Mouse (Mus musculus) left cerebral cortex, adult 8-10 months (tissue): Measurements from ENCODE around the gene Mdfic. TPM values are rescaled to one million over a fixed set of nuclear protein-coding genes. Genes with fewer than 3 reads are reported as not detected.

Source experiments
- DNase-seq, 2 experiments: peaks; one replicate each; pipeline ENCODE4 v3.0.0; 2022; ENCODE audit warnings: low spot score in 2 of 2
- total RNA-seq, 4 experiments: library from RNA; stranded (reverse); gene quantifications; 2 replicates each; pipeline ENCODE4 v1.2.4; 2022

Gene Mdfic
- total RNA-seq, 4 experiments from 2014 or later = 3.6 to 6.1 (median 4.0) TPM

DNA sequence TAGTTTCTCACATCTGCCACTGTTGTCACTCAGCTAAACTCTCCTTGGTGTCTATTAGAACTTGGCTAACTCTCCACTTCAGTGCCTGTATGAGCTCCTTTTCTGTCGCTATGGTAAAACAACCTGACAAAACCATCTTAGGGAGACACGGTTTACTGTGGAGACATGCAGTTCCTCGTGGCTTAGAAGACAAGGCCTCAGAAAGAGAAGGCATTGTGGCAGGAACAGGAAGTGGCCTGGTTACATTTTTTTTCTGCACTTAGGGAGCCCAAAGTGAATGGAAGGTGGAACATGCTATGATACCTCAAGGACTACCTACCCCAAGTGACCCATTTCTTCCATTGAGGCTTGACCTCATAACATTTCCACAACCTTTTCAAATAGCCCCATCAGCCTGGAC is 18.7 kb downstream of the Mdfic start:
- no peak for DNase-seq

DNA sequence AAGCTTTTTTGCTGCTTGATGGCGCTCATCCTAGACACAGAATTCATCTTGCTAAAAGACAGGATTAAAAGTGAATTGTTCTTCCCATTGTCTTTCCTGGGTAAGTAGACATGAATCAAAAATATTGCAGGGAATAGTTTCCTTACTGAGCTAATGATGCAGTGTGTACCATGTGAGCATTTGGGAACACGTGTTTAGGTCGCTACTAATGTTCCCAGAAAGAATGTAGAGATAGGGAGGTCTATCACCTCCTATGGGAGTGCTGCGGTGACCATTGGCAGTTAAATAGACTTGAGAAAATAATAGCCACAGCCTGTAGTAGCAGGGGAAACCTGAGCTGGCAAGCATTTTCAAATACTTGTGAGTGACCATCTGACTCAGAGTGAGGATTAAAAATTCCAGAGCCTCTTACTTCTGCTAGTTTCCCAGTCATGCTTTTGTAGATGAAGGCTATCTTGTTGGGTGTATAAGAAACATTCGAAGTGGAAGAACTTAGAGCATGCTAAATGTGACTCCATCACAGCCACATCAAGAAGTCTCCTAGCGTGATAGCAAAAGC is 22.2 kb downstream of the Mdfic start:
- DNase-seq = no peak

DNA sequence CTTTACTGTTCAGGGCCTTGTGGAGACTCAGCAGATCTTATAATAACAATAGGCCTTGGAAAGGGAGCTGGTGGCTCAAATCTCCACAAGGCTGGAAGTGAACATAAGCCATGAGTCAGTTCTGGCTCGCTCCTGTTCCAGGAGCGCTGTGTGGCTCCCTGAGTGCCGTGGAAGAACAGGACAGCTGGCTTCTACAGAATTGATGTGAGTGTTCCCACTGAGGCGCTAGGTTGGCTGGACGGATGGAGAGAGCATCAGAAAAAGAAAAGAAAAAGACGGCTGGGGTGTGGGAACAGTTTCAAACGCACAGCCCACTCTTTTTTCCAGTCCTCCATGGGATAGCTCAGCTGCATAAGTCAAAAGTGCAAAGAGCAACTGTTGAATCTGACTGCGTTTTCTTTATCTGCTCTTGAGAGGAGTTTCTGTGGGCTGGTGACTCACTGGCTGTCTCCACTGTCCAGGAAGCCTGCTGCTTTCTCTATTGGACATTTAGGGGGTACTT is 22.9 kb downstream of the Mdfic start:
- no peak for DNase-seq

DNA sequence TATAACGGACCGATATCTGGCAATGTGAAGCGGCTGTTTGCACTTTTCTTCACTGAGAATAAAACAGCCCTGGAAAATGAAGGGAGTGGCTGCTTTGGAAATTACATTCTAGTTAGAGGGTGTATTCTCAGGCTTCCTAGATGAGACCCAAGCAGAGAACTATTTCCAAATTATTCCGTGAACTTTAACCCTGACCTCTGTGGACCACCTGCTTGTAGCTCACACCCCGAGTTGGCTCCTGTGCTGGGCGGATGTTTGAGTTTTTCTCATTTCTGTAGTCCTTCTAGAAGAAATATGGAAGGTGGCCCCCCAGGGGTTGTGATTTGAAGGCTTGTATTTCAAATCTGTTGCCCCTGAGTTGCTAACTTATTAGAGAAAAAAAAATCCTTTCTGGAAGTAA is 23.3 kb downstream of the Mdfic start:
- DNase-seq = no peak

DNA sequence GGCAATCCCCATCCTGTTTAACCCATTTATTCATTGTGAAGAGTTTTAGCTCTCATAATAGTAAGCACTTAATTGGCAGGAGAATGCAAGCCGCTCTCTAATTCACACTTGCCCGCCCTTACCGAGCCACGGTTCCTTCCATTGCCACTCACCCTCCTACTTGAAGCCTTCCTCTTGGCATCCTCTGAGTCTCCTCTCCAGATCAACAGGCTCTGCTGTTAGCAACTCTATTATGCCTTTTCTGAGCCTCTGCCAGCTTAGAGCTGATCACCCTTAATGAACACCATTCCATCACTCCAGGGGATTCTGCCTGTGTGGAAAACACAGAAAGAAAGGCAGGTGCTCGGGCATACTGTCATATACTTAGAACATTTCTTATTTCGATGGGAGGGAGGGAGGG is 24.9 kb downstream of the Mdfic start:
- DNase-seq = no peak

DNA sequence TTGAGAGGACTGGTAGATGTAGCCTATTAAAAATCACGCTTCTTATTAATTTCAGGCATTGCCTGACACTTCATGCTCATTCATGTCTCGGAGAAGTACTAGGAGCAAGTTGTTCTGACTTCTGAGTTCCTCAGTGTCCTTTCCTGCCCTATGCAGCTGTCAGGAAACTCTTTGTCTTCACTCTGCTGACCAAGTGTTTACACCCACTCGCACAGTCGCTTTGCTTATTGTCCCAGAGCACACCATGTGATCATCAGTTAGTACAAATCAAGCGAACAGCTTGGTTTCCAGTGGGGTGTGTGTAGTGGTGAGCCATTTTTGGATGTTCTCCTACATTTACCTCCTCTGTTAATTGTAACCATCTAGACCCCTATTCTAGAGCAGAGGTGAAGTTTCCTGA is 25.4 kb downstream of the Mdfic start:
- no peak for DNase-seq

DNA sequence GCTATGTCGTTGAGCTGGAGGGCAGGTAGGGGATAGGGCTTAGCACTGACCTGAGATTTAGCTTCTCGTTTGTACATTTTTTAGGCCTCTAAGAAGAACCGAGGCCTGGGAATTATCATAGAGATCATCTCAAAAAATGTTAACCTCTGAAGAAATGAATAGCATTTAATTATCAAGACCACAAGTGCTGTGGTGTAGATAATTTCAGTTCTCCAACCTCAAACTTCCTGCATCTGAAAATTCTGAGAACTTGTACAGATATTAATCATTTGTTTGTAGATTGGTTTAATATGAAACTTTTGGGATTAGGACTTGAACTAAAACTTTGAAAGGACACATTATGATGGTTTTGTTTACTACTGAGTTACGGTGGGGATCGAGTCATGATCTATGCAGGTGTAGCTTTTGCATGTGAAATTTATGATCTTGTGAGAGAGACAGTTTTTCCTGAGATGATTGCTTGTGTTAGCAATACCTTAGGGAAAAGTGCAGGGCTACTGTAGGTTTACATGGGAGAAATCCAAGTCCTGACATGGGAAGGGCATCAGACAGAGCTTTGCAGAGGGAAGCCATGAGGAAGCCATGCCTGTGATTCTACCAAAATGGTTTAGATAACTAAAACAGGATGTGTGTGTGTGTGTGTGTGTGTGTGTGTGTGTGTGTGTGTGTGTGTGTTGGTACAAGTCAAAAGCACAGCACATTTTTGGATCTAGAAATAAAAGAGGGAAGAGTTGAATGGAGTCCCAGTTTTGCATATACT is 27.1 kb downstream of the Mdfic start:
- no peak for DNase-seq

DNA sequence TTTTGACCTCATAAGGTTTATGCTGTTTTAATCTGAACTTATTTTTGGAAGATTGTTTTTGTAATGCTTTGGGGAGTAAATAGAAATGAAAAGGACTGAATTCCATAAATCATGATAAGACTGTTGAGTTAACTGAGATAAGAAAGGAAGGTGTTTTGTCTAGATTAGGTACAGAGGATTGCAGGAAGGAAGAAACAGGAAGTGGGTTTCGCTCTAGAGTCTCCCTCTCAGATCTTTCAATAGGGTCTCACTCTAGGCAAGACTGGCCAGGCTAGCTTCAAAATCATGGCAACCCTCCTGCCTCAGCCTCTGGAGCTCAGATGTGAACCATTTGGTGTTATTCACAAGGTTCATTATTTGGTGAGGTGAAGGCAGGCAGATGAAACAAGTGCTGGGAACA is 27.8 kb downstream of the Mdfic start:
- no peak for DNase-seq

DNA sequence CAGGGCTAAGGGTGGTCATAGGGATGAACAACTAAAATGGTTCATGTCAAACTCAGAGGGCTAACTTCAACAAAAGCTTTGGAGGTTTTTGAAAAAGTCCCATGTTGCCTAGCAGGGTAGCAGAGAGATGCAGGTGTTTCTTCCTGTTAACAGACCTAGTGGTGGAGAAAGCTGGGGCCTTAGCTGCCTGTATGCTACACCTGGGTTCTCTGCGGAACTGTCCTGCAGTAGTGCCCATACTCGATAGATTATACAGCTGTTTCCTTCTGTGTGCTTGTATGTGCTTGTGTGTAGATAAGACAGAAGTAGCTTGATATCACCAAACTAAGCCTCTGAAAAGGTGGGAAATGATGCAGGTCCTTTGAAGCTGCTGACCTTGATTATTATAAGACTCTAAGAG is 28.5 kb downstream of the Mdfic start:
- DNase-seq = no peak

DNA sequence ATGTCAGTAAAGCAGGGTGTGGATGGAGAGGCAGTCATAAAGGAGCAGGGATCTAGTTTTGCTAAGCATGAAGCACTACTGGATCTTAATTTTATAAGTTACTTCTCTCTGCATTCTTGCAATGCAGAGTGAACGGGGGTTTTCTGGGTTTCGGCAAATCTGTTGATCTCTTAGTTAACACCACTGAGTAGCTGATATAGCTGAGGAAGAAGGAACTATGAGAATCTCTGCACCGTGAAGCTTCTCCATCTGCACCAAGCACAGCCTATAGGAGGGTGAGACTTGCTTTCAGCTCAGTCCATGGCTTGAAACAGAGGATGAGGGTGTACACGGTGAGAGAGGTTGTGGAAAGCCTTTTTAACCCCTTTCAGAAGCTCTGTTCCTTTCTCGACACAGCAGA is 29.6 kb downstream of the Mdfic start:
- DNase-seq = no peak

DNA sequence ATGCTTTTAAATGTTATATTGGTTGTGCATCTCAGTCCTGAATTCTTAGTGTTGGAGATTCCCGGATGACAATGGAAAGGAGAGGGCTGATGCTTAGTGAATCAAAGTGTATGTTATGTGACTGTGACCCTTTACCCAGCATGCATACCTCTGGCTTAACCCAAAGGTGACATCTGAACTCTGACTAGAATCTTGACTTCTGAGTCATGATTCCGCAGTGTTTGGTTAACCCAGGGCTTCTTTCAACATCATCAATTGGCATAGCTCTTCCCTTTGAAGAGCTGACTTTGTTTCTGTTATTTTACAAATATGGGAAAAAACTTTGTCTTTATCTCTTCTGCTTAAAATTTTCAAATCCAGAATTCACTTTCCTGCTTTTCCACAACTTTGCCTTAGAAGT is 30.9 kb downstream of the Mdfic start:
- DNase-seq = no peak

DNA sequence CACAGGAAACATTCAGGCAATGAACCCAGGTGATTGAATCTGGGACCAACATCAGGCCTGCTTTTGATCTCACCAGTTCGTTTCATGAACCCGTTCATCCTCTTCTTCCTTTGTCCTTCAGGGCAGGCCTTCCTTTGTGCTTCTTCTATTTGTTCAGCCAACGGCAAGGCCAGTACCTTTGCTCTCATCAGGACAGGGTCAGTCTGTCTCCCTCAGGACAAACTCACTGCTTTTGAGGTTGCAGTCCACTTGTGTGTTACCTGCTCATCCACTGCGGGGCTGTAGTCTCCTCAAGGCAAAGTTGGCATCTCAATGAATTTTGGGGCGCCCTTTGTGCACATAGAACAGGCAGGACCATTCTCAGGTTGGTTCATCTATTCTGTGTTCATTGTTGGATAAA is 31.7 kb downstream of the Mdfic start:
- no peak for DNase-seq

DNA sequence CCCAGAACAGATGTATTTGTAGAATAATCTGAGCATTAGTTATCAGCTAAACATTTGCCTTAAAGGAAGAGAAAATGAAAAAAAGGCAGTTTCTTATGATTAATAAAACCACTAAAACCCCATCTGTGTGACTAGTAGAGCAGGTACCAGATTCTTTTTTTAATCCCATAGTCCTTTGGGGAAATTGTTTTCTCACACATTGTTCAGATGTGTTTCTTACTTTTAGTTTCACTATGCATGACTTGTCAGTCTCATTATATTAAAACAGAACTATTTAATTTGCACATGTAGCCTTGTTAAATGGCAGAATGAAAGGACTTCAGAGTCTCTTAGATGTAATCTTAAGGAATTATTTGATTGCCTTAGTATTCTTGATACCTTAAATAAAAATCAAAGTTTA is 32.7 kb downstream of the Mdfic start:
- DNase-seq = no peak

DNA sequence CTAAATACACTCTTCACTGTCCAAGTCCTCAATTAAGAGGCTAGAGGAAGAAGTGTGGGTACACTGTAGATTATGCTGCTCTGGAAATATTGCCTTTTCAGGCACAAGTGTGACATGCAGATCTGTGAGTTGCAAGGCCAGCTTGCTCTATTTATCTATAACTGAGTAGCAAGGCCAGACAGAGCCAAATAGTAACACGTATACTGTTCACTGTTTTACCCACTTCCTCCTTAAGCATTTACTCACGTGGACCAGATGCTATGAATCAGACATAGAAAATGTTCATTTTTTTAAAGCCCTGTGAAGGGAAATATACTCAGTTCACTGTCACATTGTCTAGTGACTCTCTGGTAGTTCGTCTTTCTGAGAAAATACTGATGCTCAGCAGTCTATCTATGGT is 37.9 kb downstream of the Mdfic start:
- DNase-seq = no peak

DNA sequence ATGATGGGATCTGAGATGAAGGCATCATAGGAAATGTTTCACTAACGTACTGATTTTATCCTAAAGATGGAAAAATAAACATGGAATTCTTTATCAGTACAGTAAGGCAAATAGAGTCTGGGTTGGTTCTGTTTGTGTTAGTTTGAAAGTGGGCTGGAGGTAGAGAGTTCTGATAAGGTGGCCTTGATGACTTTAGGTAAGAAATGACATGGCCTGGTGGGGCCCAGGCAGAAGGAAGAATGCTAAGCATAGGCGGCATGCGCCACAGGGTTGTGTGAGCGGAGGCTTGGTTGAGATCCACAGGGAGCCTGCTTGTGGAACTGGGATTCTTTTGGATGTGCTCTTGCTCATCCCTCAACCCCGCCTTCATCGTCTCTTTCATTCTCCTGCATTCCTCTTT is 40.3 kb downstream of the Mdfic start:
- DNase-seq = no peak

DNA sequence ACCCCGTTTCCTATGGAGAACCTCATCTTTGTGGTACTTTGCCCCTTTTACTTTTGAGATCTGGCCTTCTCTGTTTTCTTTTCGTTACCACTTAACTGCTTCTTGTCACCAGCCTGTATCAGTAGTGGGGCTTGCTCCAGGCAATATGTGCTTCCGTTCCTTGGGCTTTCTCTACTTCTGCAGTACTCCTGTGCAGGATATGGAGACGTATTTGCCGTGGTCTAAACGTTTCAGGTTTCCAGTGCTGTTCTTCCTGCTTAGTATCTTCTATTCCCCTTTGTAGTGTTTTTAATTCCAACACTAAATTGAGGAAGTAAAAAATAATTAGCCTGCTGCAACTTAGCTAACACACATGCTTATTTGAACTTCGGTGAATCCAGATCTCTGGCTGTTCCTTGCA is 43.6 kb downstream of the Mdfic start:
- no peak for DNase-seq

DNA sequence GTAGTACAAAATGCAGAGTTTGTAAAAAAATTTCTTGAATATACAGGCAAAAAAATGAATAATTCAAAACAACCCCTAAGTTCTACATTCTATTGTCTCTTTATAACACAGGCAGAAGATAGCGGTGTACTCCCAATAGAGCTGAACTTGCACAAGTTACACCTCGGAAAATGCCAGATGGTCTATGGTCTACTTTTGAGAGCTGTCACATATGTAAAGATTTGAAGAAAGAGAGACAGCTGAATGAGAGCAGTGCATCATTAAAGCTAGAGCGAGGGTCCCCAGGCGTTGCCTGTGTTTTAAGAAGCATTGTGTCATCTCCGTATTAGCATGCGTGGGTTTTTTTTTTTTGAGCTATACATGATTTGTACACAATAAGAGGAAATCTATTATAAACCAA is 47.0 kb downstream of the Mdfic start:
- no peak for DNase-seq

DNA sequence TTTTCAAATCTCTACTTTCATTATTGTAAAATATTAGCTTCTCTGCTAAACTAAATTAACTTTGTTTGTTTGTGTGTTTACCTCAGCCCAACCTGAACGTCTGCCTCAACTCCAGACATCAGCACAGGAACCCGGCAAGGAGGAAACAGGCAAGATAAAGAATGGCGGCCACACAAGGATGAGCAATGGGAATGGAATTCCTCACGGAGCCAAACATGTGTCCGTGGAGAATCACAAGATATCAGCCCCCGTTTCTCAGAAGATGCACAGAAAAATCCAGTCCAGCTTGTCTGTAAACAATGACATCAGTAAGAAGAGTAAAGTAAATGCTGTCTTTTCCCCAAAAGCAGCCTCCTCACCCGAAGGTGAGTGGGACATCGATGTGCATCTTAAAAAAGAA is 49.7 kb downstream of the Mdfic start:
- no peak for DNase-seq

DNA sequence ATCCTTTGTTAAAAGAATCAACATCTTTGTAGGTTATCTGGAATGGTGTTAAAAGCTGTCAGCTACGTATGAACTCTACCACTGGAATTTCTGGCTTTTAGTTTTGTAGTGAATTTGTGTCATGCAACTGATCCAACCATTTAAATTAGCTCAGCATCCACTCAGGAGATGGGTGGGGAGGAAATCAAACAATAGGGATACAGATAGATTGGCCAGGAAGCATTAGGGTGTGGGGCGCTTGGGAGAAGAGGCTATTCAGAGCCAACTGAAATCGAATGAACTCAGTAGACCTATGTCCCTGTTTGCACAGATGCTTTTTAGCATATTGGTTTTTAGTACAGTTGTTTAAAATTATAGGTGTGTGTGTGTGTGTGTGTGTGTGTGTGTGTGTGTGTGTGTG is 56.6 kb downstream of the Mdfic start:
- no peak for DNase-seq

DNA sequence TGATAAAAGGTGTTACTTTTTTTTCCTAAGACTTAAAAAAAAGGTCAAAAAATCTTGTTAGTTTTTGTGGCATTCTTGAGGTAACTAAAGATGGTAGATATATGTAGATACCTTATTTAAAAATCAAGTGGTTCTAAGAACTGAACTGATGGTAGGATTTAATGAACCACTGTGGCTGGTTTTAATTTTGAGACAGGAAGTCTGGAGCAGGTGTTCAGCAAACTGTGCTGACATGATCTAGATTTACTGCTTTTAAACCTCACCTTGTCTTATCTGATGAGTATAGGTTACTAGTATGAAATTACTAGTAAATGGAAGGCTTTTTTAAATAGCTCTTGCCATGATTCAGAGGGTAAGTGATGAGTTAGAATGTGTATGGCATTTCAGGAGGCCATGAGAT is 59.7 kb downstream of the Mdfic start:
- DNase-seq = no peak

DNA sequence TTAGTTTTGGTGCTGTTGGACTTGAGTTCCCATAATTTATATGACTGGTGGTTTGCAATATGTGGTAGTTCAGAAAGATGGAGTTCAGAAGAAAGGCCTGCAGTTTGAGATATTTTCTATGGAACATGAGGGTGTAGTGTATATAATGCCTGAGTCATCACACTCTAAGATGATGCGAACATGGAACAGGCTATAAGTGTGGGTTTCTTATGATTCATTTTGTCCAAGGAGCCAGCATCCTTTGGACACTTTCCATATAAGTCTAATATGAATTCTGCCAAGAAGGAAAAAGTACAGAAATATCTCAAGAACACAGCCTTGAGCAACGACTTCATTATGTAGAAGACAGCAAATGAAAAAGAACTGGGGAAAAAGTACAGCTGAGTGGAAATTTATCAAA is 60.2 kb downstream of the Mdfic start:
- no peak for DNase-seq

DNA sequence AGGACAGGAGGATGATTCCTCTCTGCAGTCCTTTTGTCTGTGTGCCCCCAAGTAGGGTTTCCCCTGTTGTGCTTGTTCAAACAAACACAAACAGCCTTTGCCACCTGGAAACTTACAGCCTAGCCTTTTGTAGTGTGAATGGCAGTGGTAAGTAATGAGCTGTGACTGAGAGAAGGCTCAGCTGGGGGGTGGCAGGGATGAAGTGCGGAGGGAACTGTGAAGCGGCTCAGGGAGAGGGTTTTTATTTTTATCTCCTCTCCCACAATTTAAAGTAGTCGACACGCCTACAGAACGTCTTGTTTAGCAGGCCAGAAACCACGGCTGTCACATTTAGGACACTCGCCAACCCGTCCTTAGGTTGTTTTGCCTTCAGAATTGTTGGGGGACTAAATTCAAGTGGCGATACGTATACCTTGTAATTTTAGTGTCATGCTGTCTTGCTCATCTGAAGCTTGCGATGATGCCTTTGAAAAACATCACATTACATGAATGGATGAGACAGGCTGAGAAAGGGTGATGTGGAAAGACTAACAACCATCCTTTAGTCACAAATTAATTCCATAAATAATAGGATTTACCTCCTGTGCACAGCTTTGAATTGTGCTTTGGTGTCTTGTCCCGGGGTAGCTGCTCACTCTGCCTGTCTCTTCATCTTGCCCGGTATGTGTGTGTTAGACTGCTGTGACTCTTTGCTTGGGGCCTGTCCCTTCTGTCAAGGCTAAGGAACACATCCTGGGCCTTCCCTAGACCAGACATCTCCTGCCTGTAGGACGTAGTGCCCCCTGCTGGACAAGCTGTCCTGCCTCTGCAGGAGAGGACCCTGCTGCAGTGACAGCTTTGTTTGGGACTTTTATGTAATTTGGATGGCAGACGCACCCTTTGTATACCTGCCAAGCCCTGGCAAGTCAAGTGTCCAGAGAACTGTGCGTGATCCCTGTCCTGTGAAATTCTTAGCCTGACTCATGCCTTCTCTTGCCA is 69.4 kb downstream of the Mdfic start:
- peak; percentile 20 to 67 for DNase-seq
